Mouse (Mus musculus): Measurements from ENCODE around the gene Map7d2.
"Not testable (repeated sequence)": the region's sequence is repeated elsewhere in the genome, so short reads cannot be mapped to it uniquely, and the experiment has no call there.

Gene Map7d2

GRCm38 (mm10) chrX:159414130-159414828, at the start of gene Map7d2:
TSS of gene Map7d2 (plus strand) at chrX:159414572.
- peak; percentile 2 for DNase-seq

GRCm38 (mm10) chrX:159371831-159372752, 42.3 kb upstream of the Map7d2 start, which contains the start of gene Eif1ax:
TSS of gene Eif1ax (plus strand) at chrX:159372178.
- DNase-seq, result peak; percentile 88

GRCm38 (mm10) chrX:159372753-159373144, 41.6 kb upstream of the Map7d2 start:
- no peak for DNase-seq

DNA sequence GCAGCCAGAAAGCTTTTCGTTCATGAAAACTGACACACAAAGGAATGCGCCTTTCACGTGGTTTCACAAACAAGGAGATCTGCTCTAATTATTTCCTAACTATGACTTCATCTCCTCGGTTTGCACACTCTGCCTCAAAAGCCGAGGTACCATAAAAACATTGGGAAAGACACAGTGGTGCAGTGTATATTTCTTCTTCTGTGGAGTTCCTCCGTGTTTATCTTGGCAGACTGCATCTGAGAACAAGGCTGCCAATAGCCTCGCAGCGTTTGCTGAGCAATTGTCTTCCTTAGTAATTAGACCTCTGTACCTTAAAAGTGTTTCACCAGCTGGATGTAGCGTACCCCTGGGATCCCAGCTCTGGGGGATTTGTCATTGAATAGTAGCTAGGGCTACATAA, 27.3 kb upstream of the Map7d2 start:
- DNase-seq, result no peak

- no peak for DNase-seq
These were observed 25.4 kb upstream of the Map7d2 start for GRCm38 (mm10) chrX:159388953-159389352.

GRCm38 (mm10) chrX:159390347-159390962, 23.9 kb upstream of the Map7d2 start:
- no peak for DNase-seq

DNA sequence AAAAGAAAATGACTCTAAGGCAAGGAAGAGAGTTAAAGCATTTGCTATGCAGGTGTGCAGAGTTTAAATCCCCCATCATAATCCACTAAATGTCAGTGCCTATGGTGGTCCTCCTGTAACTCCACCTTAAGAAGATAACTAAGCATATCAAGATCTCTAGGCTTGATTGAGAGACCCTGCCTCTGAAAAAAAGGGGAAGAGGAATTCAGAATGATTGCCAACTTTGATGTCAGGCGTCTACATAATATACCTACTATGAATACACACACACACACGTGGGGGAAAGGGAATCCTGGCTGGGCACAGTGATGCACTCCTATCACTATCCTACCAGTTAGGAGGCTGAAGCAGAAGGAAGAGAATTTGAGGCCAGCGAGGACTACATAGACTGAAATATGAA, 23.1 kb upstream of the Map7d2 start:
- DNase-seq, result no peak

- DNase-seq, result peak; percentile 19
These were observed 5.1 kb upstream of the Map7d2 start for GRCm38 (mm10) chrX:159409253-159409652.

- peak; percentile 0 for DNase-seq
These were observed 679 bp downstream of the Map7d2 start for GRCm38 (mm10) chrX:159414829-159415673.

- not testable (repeated sequence) for DNase-seq
These were observed 16.1 kb downstream of the Map7d2 start for GRCm38 (mm10) chrX:159430507-159430906.

- peak; percentile 39 for DNase-seq
These were observed 27.8 kb downstream of the Map7d2 start for GRCm38 (mm10) chrX:159442128-159442527.

DNA sequence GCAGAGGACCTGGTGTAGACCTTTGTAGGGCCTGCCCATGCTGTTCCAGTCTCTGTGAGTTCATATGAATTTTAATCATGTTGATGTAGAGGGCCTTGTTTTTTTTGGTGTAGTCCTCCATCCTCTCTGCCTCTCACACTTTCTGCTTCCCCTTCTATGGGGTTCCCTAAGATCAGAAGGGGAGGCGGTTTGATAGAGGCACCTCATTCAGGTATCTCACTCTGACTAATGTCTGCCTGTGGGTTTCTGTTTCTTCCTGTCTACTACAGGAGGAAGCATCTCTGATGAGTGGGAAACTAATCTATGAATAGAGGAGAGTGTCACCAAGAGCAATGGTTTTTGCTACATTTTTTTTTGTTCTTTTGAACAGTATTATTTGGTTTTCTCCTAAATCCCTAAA, 32.8 kb downstream of the Map7d2 start:
- no peak for DNase-seq

DNA sequence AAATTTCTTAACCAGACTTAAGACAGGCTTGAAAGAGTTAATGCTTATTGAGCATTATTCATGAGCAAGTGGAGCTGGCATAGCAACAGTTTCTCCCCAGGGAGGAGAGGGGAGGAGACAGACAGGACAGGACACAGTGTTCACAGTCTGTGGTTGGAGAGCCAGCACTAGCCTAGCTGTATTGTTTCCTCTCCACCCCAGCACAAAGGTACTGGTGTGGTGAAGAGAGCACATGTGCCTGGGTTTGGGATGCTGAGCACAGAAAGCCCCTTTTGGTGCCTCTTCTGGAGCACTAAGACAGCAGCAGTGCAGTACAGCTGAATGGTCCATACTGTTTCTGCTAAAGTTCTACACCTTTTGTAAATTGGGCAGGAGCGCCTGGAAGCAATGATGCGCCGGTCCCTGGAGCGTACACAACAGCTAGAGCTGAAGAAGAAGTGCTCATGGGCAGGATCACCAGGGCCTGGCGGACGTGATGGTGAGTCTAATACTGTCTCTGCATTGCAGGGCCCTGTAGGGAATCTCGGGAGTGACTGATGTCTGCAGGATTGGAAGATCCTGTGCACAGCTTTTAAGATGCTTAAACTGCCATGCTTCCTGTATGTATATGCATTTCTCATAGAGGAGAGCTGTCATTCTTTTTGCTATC, 44.8 kb downstream of the Map7d2 start:
- DNase-seq, result no peak

- no peak for DNase-seq
These were observed 60.4 kb downstream of the Map7d2 start for GRCm38 (mm10) chrX:159474799-159475198.

DNA sequence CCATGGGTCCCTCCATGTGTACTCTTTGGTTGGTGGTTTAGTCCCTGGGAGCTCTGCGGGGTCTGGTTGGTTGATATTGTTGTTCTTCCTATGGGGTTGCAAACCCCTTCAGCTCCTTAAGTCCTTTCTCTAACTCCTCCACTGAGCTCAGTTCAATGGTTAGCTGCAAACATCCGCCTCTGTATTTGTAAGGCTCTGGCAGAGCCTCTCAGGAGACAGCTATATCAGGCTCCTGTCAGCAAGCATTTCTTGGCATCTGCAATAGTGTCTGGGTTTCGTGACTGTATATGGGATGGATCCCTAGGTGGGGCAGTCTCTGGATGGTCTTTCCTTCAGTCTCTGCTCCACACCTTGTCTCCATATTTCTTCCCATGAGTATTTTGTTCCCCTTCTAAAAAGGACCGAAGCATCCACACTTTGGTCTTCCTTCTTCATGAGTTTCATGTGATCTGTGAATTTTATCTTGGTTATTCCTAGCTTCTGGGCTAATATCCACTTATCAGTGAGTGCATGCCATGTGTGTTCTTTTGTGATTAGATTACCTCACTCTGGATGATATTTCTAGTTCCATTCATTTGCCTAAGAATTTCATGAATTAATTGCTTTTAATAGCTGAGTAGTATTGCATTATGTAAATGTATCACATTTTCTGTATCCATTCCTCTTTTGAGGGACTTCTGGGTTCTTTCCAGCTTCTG, 64.0 kb downstream of the Map7d2 start:
- not testable (repeated sequence) for DNase-seq

- DNase-seq, result no peak
These were observed 69.9 kb downstream of the Map7d2 start for GRCm38 (mm10) chrX:159484247-159484646.

DNA sequence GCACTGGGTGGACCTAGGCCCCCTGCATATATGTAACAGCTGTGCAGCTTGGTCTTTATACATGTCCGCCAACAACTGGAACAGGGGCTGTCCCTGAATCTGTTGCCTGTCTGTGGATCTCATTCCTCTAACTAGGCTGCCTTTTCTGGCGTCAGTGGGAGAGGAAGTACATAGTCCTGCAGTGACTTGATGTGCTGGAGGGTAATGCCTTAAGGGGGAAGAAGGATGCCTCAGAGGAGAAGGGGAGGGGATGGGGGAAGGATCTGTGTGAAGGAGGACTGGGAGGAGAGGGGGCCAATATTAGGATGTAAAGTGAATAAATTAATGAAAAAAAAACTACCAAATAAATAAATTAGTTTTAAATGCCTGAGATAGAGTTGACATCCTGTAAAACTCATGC, 88.8 kb downstream of the Map7d2 start:
- no peak for DNase-seq

DNA sequence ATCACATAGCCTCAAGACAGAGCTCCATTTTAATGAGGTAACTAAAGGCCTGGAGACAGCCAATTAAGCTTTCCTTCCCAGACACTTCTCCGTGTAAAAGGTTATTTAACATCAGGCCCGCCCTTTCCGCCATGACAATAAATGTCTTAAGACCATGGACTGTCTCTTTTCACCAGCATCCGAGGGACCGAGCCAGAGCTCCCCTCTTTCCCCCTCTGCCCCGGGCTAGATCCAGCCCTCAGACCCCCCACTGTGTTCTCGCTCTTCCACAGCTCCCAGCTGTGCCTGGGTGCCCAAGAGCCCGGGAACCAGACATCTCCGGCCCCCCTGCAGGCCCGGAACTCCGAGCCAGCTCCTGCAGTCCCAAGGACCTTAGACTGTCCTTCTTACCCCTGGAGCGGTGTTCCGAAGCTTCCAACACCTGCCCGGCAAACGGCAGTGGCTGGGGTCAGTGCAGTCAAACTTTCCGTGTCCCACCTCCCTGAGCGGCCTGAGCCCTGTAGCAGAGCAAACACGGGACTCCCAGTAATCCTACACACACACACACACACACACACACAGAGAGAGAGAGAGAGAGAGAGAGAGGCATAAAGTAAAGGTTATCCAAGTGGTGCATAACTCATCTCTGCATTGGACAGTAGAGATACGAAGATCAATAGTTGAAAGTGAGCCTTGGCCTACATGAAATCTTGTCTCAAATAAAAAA, 94.1 kb downstream of the Map7d2 start:
- DNase-seq, result no peak

GRCm38 (mm10) chrX:159509042-159509441, 94.7 kb downstream of the Map7d2 start:
- no peak for DNase-seq

DNA sequence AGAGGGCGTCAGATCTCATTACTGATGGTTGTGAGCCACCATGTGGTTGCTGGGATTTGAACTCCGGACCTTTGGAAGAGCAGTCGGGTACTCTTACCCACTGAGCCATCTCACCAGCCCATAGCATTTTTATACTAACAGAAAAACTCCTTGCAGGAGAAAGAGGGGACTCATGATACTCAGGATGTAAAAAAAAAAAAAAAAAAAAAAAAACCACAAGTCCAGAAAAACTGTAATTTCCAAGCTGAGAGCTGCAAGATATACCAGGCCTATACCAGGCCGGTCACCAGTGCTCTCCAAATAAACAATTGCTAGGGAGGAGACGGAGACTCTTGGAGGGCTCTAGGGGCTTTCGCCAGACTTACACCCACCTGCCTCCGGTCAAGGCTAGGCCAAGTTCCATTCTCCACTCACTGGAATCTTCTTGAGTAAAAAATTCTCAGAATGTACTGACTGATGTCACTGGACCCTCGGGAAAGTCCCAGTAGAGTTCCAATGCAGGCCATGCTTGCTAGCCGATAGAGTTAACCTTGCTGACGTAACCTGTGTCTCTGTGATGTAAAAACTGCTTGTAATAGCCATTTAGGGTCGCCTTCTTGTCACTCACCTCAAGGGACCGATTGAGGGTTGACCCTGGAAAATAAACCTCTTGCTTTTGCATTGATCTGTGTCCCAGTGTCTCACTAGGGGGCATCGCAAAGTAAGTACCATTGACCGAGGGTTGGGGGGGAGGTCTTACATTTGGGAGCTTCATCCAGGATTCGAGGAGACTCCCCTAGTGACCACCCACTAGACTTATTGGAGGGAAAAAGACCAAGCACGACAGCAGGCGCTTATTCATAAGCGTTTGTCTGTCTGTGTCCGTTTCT, 95.7 kb downstream of the Map7d2 start:
- no peak for DNase-seq
